Mouse (Mus musculus): ENCODE data around the gene Sumf1.

The Sumf1 gene

DNA sequence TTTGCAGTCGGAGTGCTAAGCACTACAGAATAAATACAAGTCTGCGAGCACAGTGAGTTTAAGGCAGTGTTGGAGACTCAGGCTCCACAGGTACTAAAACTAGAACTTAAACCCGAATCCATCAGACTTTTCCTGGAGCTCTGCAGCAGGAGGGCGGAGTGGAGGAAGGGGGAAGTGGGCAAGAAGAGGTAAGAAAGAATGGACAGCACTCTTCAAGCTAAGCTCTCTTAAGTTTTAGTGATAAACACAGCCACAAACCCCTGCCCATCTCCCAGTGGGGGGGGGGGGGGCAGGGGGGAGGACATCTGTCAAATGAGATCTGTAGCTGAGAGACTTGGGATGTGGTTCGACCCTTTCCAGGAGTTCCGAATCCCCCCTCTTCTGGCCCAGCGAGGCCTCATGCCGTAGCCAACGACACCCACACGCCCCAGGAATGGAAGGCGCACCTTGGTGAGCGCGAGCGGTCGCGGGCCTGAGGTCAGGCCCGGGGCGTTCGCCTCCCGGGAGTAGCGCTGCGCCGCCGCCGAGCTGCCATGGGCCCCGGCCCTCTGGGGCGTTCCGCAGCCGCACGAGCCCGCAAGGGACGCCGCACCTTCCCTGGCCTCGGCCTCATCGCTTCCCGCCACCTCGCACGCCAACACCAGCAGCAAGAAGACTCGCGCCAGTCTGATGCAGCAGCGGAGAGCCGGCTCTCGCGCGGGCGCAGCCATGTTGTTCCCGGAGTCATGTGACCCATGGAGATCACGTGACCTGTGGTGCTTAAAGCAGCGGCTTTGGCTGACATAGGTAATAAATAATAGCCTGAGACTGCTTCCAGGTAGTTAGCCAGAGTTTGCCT, at the start of gene Sumf1:
Gene Sumf1 (minus strand): TSS at position 736 of the 838 bp plus-strand sequence.
- DNase-seq: peak; percentile 86

DNA sequence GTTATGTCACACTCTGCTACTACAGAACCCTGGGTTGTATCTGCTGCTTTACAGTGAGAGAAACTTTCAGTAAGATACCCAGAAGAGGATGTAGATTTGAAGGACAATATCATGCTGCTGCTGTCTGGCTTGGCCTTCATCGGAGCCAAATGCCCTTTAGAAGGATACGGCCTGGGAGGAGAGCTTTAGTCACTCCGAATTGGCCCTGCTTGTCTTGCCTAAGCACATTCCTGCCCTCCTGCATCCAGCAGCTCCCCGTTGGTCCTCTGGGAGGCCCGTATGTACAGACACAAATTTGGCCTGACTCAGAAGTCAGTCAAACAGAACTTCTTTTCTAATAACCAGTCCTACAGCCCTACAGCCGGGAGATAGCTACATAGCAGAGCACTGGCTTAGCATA, 49.2 kb upstream of the Sumf1 start:
- no peak for DNase-seq

- no peak for DNase-seq
Measured at GRCm38 (mm10) chr6:108233070-108233469, 47.7 kb upstream of the Sumf1 start.

- DNase-seq: no peak
Measured at GRCm38 (mm10) chr6:108231892-108232710, 46.7 kb upstream of the Sumf1 start.

DNA sequence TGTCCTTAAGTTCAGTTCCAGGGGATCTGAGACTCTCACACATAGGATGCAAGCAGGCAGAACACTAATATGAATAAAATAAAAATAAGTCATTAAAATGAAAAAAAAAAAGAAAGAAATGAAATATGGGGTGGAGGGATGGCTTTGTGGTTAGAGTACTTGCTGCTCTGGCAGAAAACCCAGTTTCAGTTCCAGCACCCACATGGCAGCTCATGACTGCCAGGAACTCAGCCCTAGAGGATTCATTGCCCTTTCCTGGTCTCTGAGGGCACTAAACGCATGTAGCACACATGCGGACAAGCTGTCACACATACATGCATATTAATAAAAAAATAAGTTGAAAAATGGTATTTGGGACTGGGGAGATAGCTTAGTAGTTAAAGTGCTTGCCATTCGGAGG, 45.2 kb upstream of the Sumf1 start:
- no peak for DNase-seq

DNA sequence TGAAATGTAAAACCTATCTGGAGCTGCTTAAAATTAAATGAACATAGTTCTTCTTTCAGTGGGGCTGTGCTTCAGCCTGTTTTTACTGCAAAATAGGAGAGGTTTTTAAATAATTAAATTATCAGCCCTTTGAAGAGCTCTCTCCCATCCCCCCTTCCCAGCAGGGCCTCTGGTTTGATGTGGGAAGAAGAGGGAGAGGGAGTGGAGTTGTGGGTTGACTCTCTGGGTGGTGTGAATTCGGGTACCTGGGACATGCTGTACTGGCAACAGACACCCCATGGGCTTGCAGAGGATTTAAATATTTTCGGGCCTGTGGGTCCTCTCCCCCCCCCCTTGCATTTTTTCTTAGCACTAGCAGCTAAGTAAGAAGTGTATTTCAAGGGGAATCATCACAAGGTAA, 43.2 kb upstream of the Sumf1 start:
- no peak for DNase-seq

- DNase-seq: no peak
Measured at GRCm38 (mm10) chr6:108228048-108228447, 42.7 kb upstream of the Sumf1 start.

GRCm38 (mm10) chr6:108227461-108227860, 42.1 kb upstream of the Sumf1 start:
- DNase-seq: no peak

GRCm38 (mm10) chr6:108226230-108226629, 40.8 kb upstream of the Sumf1 start:
- DNase-seq: no peak

GRCm38 (mm10) chr6:108225027-108225426, 39.6 kb upstream of the Sumf1 start:
- no peak for DNase-seq

GRCm38 (mm10) chr6:108224361-108224760, 39.0 kb upstream of the Sumf1 start:
- no peak for DNase-seq

DNA sequence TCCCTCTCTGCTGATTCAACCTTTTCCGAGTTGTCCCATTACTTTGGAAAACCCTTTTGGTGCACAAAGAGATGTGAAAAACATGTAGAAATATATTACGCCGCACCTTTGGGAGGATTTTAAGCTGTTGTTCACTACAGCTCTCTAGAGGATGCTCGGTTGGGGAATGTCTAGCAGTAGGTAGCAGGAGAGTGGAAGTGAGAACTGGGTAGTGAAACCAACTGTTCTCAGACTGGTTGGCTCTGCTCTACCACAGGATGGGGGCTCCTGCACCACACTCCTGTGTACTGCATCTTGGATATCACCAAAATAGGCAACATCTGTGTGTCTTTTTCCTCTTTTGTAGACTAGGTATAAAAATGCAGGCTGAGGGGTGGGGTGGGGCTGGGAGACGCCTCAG, 37.5 kb upstream of the Sumf1 start:
- DNase-seq: no peak

DNA sequence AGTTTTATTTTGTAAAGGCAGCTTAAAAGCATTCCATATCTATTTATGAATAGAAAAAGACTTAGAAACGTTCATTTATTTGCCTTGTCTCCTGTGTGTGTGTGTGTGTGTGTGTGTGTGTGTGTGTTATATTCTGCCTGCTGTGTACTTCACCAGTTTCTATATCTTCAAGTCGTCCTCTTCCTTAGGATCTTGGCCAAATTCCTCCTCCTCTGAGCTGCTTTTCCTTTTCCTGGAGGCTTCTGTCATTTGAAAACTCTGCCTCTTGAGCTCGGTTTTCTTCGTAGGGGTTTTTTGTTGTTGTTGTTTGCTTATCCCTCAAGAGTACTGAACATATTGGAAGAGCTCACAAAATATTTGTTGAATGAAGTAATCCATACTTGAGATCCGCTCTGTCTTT, 37.1 kb upstream of the Sumf1 start:
- no peak for DNase-seq

GRCm38 (mm10) chr6:108217987-108218386, 32.6 kb upstream of the Sumf1 start:
- DNase-seq: no peak

DNA sequence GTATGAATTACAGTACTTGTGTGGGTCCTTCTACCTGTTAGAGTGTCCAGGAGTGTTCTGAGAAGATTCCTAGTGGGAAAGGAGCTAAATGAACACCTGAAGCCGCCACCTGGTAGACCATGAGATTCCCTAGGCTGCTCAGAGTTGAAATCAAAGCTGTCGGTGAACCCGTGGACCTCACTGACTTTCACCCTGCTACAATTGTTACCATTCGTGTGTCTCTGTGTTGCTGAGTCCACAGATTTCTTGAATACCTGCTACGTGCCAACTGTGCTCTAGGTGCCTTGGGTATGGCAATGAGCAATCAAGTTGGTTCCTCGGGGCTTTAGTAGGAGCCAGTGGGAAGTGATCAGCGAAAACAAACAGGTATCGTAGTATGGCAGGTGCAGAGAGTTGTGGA, 31.4 kb upstream of the Sumf1 start:
- DNase-seq: no peak

DNA sequence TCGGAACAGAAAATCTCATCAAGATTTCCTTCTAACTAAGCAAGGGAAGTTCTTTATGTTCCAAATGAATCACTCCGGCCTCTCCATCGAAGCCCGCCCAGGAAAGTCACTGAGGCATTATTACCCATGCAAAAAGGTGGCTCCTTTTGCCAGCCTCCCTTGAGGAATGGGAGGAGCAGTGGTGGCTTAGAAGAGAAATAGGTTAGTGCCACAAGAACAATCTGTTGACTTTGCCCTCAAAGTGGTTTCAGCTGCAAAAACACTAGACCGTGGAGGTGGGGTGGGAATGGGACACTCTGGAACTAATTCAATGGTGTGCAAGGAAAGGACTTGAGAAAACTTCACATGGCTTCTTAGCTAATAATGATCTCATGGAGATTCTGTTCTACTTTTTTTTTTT, 30.7 kb upstream of the Sumf1 start:
- DNase-seq: no peak

- no peak for DNase-seq
Measured at GRCm38 (mm10) chr6:108214294-108214925, 29.0 kb upstream of the Sumf1 start.

- no peak for DNase-seq
Measured at GRCm38 (mm10) chr6:108213481-108214293, 28.3 kb upstream of the Sumf1 start.

GRCm38 (mm10) chr6:108212881-108213295, 27.5 kb upstream of the Sumf1 start, which contains the start of gene Itpr1:
Gene Itpr1 (plus strand): TSS chr6:108213096.
- DNase-seq: peak; percentile 97

DNA sequence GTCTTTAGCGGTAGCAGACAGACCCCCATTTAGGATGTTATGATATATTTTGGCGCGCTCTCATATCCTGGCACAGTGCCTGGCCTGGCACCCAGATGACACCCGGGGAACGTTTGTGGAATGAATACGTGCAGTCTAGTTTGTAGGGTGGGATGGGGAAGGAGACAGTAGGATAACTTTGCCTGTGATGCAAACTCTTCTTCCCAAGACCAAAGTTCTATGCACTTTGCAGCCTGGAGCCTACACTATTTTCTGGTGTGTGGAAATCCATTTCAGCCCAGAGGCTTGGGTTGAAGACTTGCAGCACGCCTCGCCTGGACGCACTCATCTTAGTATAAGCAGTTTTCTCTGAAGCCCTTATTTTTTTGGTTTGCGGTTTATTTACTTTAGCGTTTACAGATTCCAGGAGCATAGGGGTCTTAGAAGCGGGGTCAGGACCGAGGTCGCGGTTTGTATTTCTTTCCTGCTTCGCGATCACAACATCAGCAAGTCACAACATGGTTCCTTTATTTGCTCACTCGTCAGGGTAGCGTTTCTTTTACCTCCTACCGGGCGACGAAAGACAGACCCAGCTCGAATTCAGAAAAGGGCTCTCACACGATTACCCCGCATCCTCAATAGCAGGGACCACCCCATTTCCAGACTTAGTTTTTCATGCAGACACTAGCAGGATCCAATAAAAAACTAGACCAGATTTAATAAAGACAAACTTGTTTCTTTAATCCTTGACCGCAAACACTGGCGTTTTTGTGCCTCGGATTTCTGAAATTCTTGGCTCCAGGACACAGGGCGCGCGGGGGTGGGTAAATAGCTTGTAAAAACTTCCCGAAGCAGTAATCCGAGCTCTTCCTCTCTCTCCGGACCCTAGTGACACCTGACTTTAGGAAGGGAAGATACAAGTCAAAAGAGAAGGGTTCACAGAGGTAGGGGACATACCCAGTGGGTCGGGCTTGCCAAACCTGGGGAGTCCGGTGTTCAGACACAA, 26.8 kb upstream of the Sumf1 start:
- DNase-seq: no peak

DNA sequence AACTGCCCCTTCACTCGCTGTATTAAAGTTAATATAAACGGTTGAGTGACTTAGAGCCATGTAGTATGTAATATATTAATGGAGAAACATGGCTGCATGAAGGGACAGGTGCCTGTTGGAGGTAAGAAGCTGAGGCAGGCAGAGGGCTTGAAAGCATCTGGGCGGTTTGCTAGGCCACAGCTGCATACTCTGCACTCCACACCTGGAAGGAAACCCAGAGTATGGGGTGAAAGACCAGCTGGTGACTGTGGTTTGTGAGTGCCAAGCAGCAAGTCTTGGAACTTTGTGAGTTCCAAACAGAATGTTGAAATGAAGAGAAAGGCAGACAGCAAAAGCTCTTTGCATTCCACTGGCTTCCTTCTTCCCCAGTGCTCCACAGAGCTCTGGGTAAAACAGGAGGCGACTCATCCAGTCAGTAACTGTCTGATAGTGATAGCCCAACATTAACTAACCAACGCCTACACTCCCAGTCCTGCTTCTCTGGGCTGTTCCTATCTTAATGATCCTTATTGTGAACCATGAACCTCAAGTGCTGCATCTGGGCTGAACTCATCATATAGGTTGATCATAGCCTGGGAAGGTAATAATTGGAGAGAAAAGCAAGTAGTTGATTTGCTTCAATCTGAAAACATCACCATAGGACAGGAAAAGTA, 21.7 kb upstream of the Sumf1 start:
- DNase-seq: peak; percentile 26

Data from liver (tissue).